Mouse (Mus musculus): Measurements from ENCODE around the gene Cmtm7.

The Cmtm7 gene

GRCm38 (mm10) chr9:114767507-114767906 lies 14.1 kb downstream of the Cmtm7 start:
- no peak for DNase-seq (ENCODE audit: low read depth in 1 of 2, low spot score in 2 of 2)

GRCm38 (mm10) chr9:114767030-114767429 lies 14.6 kb downstream of the Cmtm7 start:
- no peak for DNase-seq (ENCODE audit: low read depth in 1 of 2, low spot score in 2 of 2)

- DNase-seq (ENCODE audit: low read depth in 1 of 2, low spot score in 2 of 2) = no peak
Measured at GRCm38 (mm10) chr9:114763341-114763740, 18.3 kb downstream of the Cmtm7 start.

- no peak for DNase-seq (ENCODE audit: low read depth in 1 of 2, low spot score in 2 of 2)
Measured at GRCm38 (mm10) chr9:114761848-114762247, 19.8 kb downstream of the Cmtm7 start.

- DNase-seq (ENCODE audit: low read depth in 1 of 2, low spot score in 2 of 2) = no peak
Measured at GRCm38 (mm10) chr9:114760353-114760752, 21.3 kb downstream of the Cmtm7 start.

- DNase-seq (ENCODE audit: low read depth in 1 of 2, low spot score in 2 of 2) = no peak
Measured at GRCm38 (mm10) chr9:114759886-114760285, 21.8 kb downstream of the Cmtm7 start.

GRCm38 (mm10) chr9:114758801-114759200 lies 22.9 kb downstream of the Cmtm7 start:
- DNase-seq (ENCODE audit: low read depth in 1 of 2, low spot score in 2 of 2) = no peak

- DNase-seq (ENCODE audit: low read depth in 1 of 2, low spot score in 2 of 2) = no peak
Measured at GRCm38 (mm10) chr9:114758272-114758671, 23.4 kb downstream of the Cmtm7 start.

- DNase-seq (ENCODE audit: low read depth in 1 of 2, low spot score in 2 of 2) = peak; percentile 96 to 97
Measured at GRCm38 (mm10) chr9:114752863-114753484, 28.7 kb downstream of the Cmtm7 start.

GRCm38 (mm10) chr9:114752311-114752710 lies 29.3 kb downstream of the Cmtm7 start:
- DNase-seq (ENCODE audit: low read depth in 1 of 2, low spot score in 2 of 2) = no peak

GRCm38 (mm10) chr9:114751582-114751981 lies 30.1 kb downstream of the Cmtm7 start:
- DNase-seq (ENCODE audit: low read depth in 1 of 2, low spot score in 2 of 2) = no peak

- no peak for DNase-seq (ENCODE audit: low read depth in 1 of 2, low spot score in 2 of 2)
Measured at GRCm38 (mm10) chr9:114747466-114747865, 34.2 kb downstream of the Cmtm7 start.

- DNase-seq (ENCODE audit: low read depth in 1 of 2, low spot score in 2 of 2) = no peak
Measured at GRCm38 (mm10) chr9:114747012-114747411, 34.6 kb downstream of the Cmtm7 start.

GRCm38 (mm10) chr9:114745654-114746053 lies 36.0 kb downstream of the Cmtm7 start:
- DNase-seq (ENCODE audit: low read depth in 1 of 2, low spot score in 2 of 2) = no peak

- no peak for DNase-seq (ENCODE audit: low read depth in 1 of 2, low spot score in 2 of 2)
Measured at GRCm38 (mm10) chr9:114745163-114745562, 36.5 kb downstream of the Cmtm7 start.

GRCm38 (mm10) chr9:114742731-114743130 lies 38.9 kb downstream of the Cmtm7 start:
- peak; percentile 34 to 54 for DNase-seq (ENCODE audit: low read depth in 1 of 2, low spot score in 2 of 2)

GRCm38 (mm10) chr9:114740336-114740735 lies 41.3 kb downstream of the Cmtm7 start:
- DNase-seq (ENCODE audit: low read depth in 1 of 2, low spot score in 2 of 2) = no peak

GRCm38 (mm10) chr9:114736442-114736841 lies 45.2 kb downstream of the Cmtm7 start:
- no peak for DNase-seq (ENCODE audit: low read depth in 1 of 2, low spot score in 2 of 2)

GRCm38 (mm10) chr9:114733238-114733637 lies 48.4 kb downstream of the Cmtm7 start:
- DNase-seq (ENCODE audit: low read depth in 1 of 2, low spot score in 2 of 2) = no peak

GRCm38 (mm10) chr9:114731871-114732682 lies 49.6 kb downstream of the Cmtm7 start:
- DNase-seq (ENCODE audit: low read depth in 1 of 2, low spot score in 2 of 2) = no peak

GRCm38 (mm10) chr9:114731011-114731755 lies 50.5 kb downstream of the Cmtm7 start, which contains the start of gene Cmtm6:
Cmtm6 (plus strand) TSS chr9:114731116.
- peak; percentile 94 to 98 for DNase-seq (ENCODE audit: low read depth in 1 of 2, low spot score in 2 of 2)

All from monocyte, adult 2 months (primary cell).